Comparison of ENCODE assay signal across 21 mouse cellular contexts in genomic region chr13:79158757-79159156, GRCm38 (mm10).
"Had no signal": no experiment of that assay in that cellular context is flagged by ENCODE, and none has a peak within 500 bp of the region (broad histone marks: within the 10 kb centered on the region; RNA-seq: fewer than 3 reads in every experiment).

No protein-coding gene starts in this region.

- H3K4me3 ChIP-seq: lung, embryonic 15.5 days; megakaryocyte, embryonic 14.5 days; midbrain, embryonic 13.5 days; midbrain, embryonic 15.5 days; neural tube, embryonic 13.5 days; neural tube, embryonic 15.5 days had no signal

- H3K27me3 ChIP-seq: lung, embryonic 15.5 days; megakaryocyte, embryonic 14.5 days; midbrain, embryonic 13.5 days; midbrain, embryonic 15.5 days; neural tube, embryonic 13.5 days; neural tube, embryonic 15.5 days had no signal

- DNase-seq: liver, postnatal 0 days; lung, adult 2 months; lung, postnatal 14 days; lung, postnatal 36 days; retina, postnatal 1 day; right cerebral cortex, adult 18-20 months; right cerebral cortex, postnatal 25 days; right cerebral cortex, postnatal 4 days; spleen, adult 18-20 months; thymus, adult 18-20 months; thymus, postnatal 14 days; thymus, postnatal 36 days had no signal

- H3K9me3 ChIP-seq: lung, embryonic 15.5 days; midbrain, embryonic 13.5 days; midbrain, embryonic 15.5 days; neural tube, embryonic 13.5 days; neural tube, embryonic 15.5 days had no signal

- H3K4me2 ChIP-seq: lung, embryonic 15.5 days; midbrain, embryonic 11.5 days; midbrain, embryonic 13.5 days; midbrain, embryonic 15.5 days; neural tube, embryonic 13.5 days; neural tube, embryonic 15.5 days had no signal

- ATAC-seq: liver, postnatal 0 days; lung, postnatal 0 days; midbrain, embryonic 13.5 days; midbrain, embryonic 15.5 days had no signal

- H3K27ac ChIP-seq: lung, embryonic 15.5 days; macrophage; midbrain, embryonic 13.5 days; midbrain, embryonic 15.5 days; neural tube, embryonic 13.5 days; neural tube, embryonic 15.5 days had no signal

- H3K4me1 ChIP-seq: lung, embryonic 15.5 days; megakaryocyte, embryonic 14.5 days; midbrain, embryonic 13.5 days; midbrain, embryonic 15.5 days; neural tube, embryonic 13.5 days; neural tube, embryonic 15.5 days had no signal

- H3K36me3 ChIP-seq: lung, embryonic 15.5 days; midbrain, embryonic 13.5 days; midbrain, embryonic 15.5 days; neural tube, embryonic 13.5 days; neural tube, embryonic 15.5 days had no signal

- H3K9ac ChIP-seq: liver, postnatal 0 days; lung, embryonic 15.5 days; midbrain, embryonic 13.5 days; midbrain, embryonic 15.5 days; neural tube, embryonic 13.5 days; neural tube, embryonic 15.5 days had no signal
